Mouse (Mus musculus) brain, embryonic 14.5 days (tissue): ENCODE data around the gene Ndufa13. TPM values are rescaled to one million over a fixed set of nuclear protein-coding genes. Genes with fewer than 3 reads are reported as not detected.

ENCODE experiments used
- DNase-seq: peaks from one replicate; pipeline ENCODE4 v3.0.0-alpha.2; 2011; ENCODE audit warnings: low read depth
- CTCF ChIP-seq: fragments of 200-500 bp; IDR thresholded peaks from 2 replicates; pipeline ENCODE4 v1.5.1; 2012; ENCODE audit warnings: inconsistent platforms, mild to moderate bottlenecking, moderate library complexity, borderline replicate concordance; ENCODE audit not compliant: insufficient read depth, insufficient read length; ENCODE audit errors: extremely low read depth
- POLR2A ChIP-seq: fragments of 200-500 bp; IDR thresholded peaks from 2 replicates; pipeline ENCODE4 v1.6.1; 2012; ENCODE audit warnings: mild to moderate bottlenecking, inconsistent platforms, borderline replicate concordance; ENCODE audit not compliant: poor library complexity, insufficient read depth, insufficient read length, severe bottlenecking; ENCODE audit errors: extremely low read depth
- polyA plus RNA-seq: library from polyadenylated mRNA; depleted of rRNA; stranded (reverse); fragments of >200 nt; gene quantifications from 2 replicates; pipeline ENCODE4 v1.2.3, GENCODE M21; 2012

The Ndufa13 gene
- polyA plus RNA-seq, 1 experiment = 84.2 TPM

DNA sequence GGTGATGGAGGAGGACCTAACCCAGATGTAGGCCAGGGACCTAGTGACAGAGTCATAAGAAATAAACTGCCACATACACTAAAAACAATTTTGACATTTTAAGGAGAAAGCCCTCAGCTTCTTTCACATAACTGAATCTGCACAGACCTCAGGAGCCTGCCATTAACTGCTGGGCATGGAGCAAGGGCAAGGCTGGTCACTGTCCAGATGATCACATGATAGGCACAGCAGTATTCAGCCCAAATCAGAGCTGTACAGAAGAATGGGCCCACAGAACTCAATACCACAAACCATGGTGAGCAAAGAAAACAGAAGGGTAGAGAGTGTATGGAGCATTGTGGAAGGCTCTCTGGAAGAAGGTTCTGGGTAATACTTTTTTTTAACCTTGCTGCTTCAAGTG lies 24.5 kb upstream of the Ndufa13 start:
- TF ChIP-seq POLR2A (no peak), CTCF (no peak)
- DNase-seq = no peak

- DNase-seq = no peak
- TF ChIP-seq POLR2A (no peak), CTCF (no peak)
These were observed 21.6 kb upstream of the Ndufa13 start for GRCm38 (mm10) chr8:69923986-69924385.

DNA sequence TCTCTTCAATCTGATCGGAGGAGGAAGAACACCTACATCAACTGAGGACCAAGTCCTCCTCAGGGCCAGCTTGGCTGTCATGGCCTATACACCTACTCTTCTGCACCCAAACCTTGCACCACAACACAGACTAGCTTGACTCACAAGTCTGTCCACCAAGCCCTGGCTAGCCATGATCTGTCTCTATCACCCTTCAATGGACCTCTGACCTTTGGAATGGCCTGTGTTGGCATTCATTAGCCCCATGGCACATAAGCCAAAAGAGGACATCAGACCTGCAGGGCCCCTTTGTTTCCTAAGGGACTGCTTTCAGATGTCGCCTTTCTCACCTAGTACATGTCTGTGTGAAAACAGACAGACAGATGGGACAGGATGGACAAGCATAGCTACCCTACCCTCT lies 18.8 kb upstream of the Ndufa13 start:
- DNase-seq = no peak
- TF ChIP-seq POLR2A = no peak
- TF ChIP-seq CTCF = no peak

- peak; percentile 91 for DNase-seq
- TF ChIP-seq POLR2A (no peak), CTCF (no peak)
These were observed 17.7 kb upstream of the Ndufa13 start for GRCm38 (mm10) chr8:69919876-69920662.

- DNase-seq = peak; percentile 95
- TF ChIP-seq CTCF (peak; percentile 91), POLR2A (no peak)
These were observed 16.7 kb upstream of the Ndufa13 start for GRCm38 (mm10) chr8:69919010-69919409.

GRCm38 (mm10) chr8:69918506-69918905 lies 16.1 kb upstream of the Ndufa13 start:
- no peak for DNase-seq
- TF ChIP-seq POLR2A (no peak), CTCF (no peak)

DNA sequence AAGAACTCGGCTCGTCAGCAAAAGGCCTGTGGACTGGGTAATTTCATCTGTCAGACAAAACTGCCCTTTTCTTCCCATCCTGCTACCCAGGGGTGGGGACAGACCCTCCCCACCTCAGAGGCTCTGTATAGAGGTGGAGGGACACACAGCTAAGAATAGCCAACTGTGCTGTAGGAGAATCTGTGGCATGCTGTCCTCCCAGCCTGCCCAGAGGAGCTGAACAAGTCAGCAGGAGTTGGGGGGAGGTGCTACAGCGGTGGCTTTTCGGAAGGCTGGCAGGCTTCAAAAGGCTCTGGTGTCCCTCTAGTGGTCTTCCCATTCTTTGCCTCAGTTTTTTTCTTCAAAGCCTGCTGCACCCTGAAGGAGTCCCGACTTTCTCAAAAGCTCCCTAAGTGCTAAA lies 13.4 kb upstream of the Ndufa13 start:
- TF ChIP-seq POLR2A (no peak), CTCF (peak; percentile 51)
- peak; percentile 57 for DNase-seq

- TF ChIP-seq CTCF = no peak
- no peak for DNase-seq
These were observed 12.2 kb upstream of the Ndufa13 start for GRCm38 (mm10) chr8:69914526-69914925.

- no peak for DNase-seq
- TF ChIP-seq POLR2A (no peak), CTCF (no peak)
These were observed 10.2 kb upstream of the Ndufa13 start for GRCm38 (mm10) chr8:69912478-69913074.

GRCm38 (mm10) chr8:69911917-69912316 lies 9.6 kb upstream of the Ndufa13 start:
- TF ChIP-seq CTCF (no peak), POLR2A (no peak)
- DNase-seq = no peak

DNA sequence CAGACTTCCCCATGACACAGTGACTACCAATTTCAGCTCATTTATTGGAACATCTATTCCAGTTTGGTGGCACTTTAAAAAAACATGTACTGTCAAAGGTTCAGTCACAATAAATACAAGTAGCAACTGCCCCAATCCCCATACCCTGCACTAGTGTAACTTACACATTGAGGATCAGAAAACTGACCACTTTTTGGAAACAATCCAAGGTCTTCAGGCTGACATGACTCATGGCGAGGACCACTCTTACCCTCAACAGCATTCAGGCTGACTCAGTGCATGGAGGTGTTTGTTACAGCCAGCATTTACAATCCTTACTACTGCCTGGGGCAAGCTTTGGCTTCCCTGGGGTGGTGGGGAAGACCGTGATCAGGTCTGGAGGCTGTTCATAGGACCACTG lies 4.7 kb upstream of the Ndufa13 start:
- no peak for TF ChIP-seq POLR2A
- no peak for TF ChIP-seq CTCF
- DNase-seq = no peak

GRCm38 (mm10) chr8:69906260-69906659 lies 3.9 kb upstream of the Ndufa13 start:
- DNase-seq = no peak

More at GRCm38 (mm10) chr8:69906260-69906659, 3.9 kb upstream of the Ndufa13 start:
- no peak for TF ChIP-seq CTCF
- no peak for TF ChIP-seq POLR2A
